Mouse (Mus musculus): Measurements from ENCODE around the gene Evi2a.

GRCm38 (mm10) chr11:79527015-79527738 lies 3.2 kb downstream of the Evi2a start:
- no peak for TF ChIP-seq FLI1 (IDR thresholded peaks at IDR 0.05; ENCODE audit: low read length)
- TF ChIP-seq GATA1 (IDR thresholded peaks at IDR 0.05; ENCODE audit: borderline replicate concordance, low read length) = no peak

Data from megakaryocyte, embryonic 14.5 days (primary cell).